ENCODE assay signal across 9 mouse cellular contexts in the genomic region with DNA sequence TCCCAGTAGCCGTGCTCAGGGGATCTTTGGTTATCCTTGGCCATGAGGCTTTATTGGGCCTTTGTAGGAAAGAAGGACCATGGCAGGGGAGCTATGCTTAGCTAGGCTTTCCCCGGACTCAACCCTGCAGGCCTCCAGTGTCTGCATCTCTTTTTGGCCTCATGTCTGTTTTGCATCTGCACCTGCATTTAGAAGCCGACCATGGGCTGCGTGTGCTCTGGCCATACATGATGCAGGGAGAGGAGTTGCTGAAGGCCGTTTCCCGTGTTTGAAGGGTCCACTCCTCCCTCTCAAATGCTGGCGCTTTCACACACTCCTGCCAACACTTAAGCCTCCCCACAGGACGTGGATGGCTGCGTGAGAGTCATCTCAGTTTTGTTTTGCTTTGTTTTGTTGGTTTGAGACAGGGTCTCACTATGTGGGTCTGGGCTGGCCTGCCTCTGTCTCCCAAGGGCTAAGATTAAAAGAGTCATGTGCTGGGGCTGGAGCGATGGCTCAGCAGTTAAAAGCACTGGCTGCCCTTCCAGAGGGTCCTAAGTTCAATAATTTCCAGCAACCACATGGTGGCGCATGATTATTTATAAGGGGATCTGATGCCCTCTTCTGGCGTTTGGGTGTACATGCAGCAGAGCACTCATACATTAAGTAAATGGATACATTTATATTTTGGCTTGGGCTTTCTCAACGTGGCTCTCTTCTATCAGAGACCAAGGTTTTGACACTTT. TPM values are rescaled to one million over a fixed set of nuclear protein-coding genes. Genes with fewer than 3 reads are reported as not detected.
A peak's percentile ranks its signal among the peaks of the same experiment; 100 is the strongest.
DNase-seq lines count a peak whose midpoint lies in the region; ATAC-seq and TF ChIP-seq lines count a peak whose summit lies in the region.
"Had no signal": no experiment of that assay in that cellular context is flagged by ENCODE, and none has a peak within 500 bp of the region (broad histone marks: within the 10 kb centered on the region; RNA-seq: fewer than 3 reads in every experiment).

No protein-coding gene starts in this region.

- no peaks in the 10 kb centered on the region for H3K9me3 ChIP-seq in midbrain, embryonic 11.5 days (ENCODE audit: control insufficient read depth, low read length)
- H3K9me3 ChIP-seq: embryonic facial prominence, embryonic 13.5 days had no signal

- H3K36me3 ChIP-seq in midbrain, embryonic 11.5 days (ENCODE audit: control insufficient read depth, insufficient read depth, low read length): no peaks in the 10 kb centered on the region
- H3K36me3 ChIP-seq in spleen, adult 2 months (ENCODE audit: control insufficient read depth, insufficient read depth, low read length): no peaks in the 10 kb centered on the region
- H3K36me3 ChIP-seq: embryonic facial prominence, embryonic 13.5 days had no signal

- 45% methylated on average over 13 of the region's 13 CpGs for WGBS in midbrain, embryonic 11.5 days
- 52% methylated on average over 13 of the region's 13 CpGs for WGBS in spleen, adult 2 months

- no peak overlapping the region for H3K27ac ChIP-seq in midbrain, embryonic 11.5 days (ENCODE audit: low read depth, low read length)
- no peak overlapping the region for H3K27ac ChIP-seq in spleen, adult 2 months (ENCODE audit: insufficient read depth, low read length)
- H3K27ac ChIP-seq: embryonic facial prominence, embryonic 13.5 days had no signal

- TF ChIP-seq CTCF in spleen, adult 2 months (IDR thresholded peaks at IDR 0.05; ENCODE audit: extremely low read depth, insufficient read depth, insufficient read length, insufficient replicate concordance): peak; percentile 57; the same call in 1 of the 2 replicates

- peak; percentile 55 to 73 for DNase-seq in heart, adult 18-20 months
- DNase-seq in heart, postnatal 25 days (ENCODE audit: low spot score): no peak
- peak; percentile 29 for DNase-seq in adrenal gland, postnatal 25 days
- peak; percentile 91 for DNase-seq in induced T-regulatory cell, adult 2 months (ENCODE audit: low read depth)
- DNase-seq in left cerebral cortex, postnatal 25 days (ENCODE audit: low spot score in 2 of 2): peak; percentile 65 to 84
- DNase-seq in midbrain, embryonic 11.5 days (ENCODE audit: low spot score, missing footprints): peak; percentile 97
- DNase-seq in spleen, adult 2 months (ENCODE audit: low read depth in 1 of 2, low spot score in 2 of 2): peak; percentile 53 to 59

- ATAC-seq in erythroid progenitor cell, adult 5-6 weeks (replicated peaks; ENCODE audit: low FRiP score, poor library complexity, severe bottlenecking): peak; percentile 65; the same call in 1 of the 2 replicates
- peak; percentile 52 for ATAC-seq in midbrain, embryonic 11.5 days (ENCODE audit: low FRiP score)

- H3K4me3 ChIP-seq in midbrain, embryonic 11.5 days (ENCODE audit: low read depth, low read length): no peak overlapping the region
- no peak overlapping the region for H3K4me3 ChIP-seq in spleen, adult 2 months (ENCODE audit: extremely low read depth, insufficient read depth, insufficient read length)
- H3K4me3 ChIP-seq: embryonic facial prominence, embryonic 13.5 days had no signal

- H3K4me2 ChIP-seq in midbrain, embryonic 11.5 days: no peak overlapping the region
- H3K4me2 ChIP-seq: embryonic facial prominence, embryonic 13.5 days had no signal

- peaks cover 2% of the 10 kb centered on the region; the same call in 1 of the 2 replicates for H3K27me3 ChIP-seq in midbrain, embryonic 11.5 days (ENCODE audit: control insufficient read depth, insufficient read depth, low read length)
- H3K27me3 ChIP-seq in spleen, adult 2 months (ENCODE audit: control insufficient read depth, insufficient read depth, low read length): no peaks in the 10 kb centered on the region

- no peak for TF ChIP-seq POLR2A in spleen, adult 2 months (IDR thresholded peaks at IDR 0.05; ENCODE audit: low read depth, low read length)

- intact Hi-C loops in heart, postnatal 25 days (cut with DNase I): no loop called here
- intact Hi-C loops in left cerebral cortex, postnatal 25 days (cut with DNase I): loop anchor here (5.0 kb wide), 1 partner anchor 263 kb away; no protein-coding TSS in a partner anchor

- H3K4me1 ChIP-seq in midbrain, embryonic 11.5 days (ENCODE audit: control insufficient read depth, insufficient read depth, low read length): 0 out of 2 replicates have a peak, but pooled peaks cover 4% of the 10 kb centered on the region
- no peaks in the 10 kb centered on the region for H3K4me1 ChIP-seq in spleen, adult 2 months (ENCODE audit: control insufficient read depth, insufficient read depth, insufficient read length)

- no peak overlapping the region for H3K9ac ChIP-seq in midbrain, embryonic 11.5 days (ENCODE audit: low read length)
- H3K9ac ChIP-seq: embryonic facial prominence, embryonic 13.5 days had no signal

RNA-seq across cellular contexts. Expression of a gene that starts 4.1 kb away (rescaled TPM):
- under 1 TPM; 0.15 to 0.26 TPM for total RNA-seq in heart, adult 18-20 months (2021)
- total RNA-seq in heart, postnatal 25 days (2021): under 1 TPM in 1 of 2 experiments, not detected in 1; 0.31 TPM
- total RNA-seq in adrenal gland, postnatal 25 days (2021): 5.3 and 8.6 TPM in 2 replicates
- total RNA-seq in erythroid progenitor cell, adult 5-6 weeks (2015; ENCODE audit: low replicate concordance): not detected in 2 replicates
- total RNA-seq in erythroid progenitor cell, adult 5-6 weeks (2017; ENCODE audit: low replicate concordance): not detected in 2 replicates
- 100 to 1,000 TPM; 540 to 648 TPM for total RNA-seq in left cerebral cortex, postnatal 25 days (2021)
- 19.8 and 24.1 TPM in 2 replicates for polyA plus RNA-seq in midbrain, embryonic 11.5 days (2014; fragmentation: Nextera tagmentation; extraction: Ambion mirVana)
- polyA plus RNA-seq in spleen, adult 2 months (2012; rRNA removed): 0.04 and 0.11 TPM in 2 replicates

RNA-seq across cellular contexts. Expression of a gene that starts 30.1 kb away (rescaled TPM):
- 10 to 100 TPM; 35.0 to 35.8 TPM for total RNA-seq in heart, adult 18-20 months (2021)
- total RNA-seq in heart, postnatal 25 days (2021): 10 to 100 TPM; 33.7 to 33.9 TPM
- 68.9 and 72.1 TPM in 2 replicates for total RNA-seq in adrenal gland, postnatal 25 days (2021)
- 31.4 and 37.8 TPM in 2 replicates for total RNA-seq in erythroid progenitor cell, adult 5-6 weeks (2015; ENCODE audit: low replicate concordance)
- 24.9 and 29.8 TPM in 2 replicates for total RNA-seq in erythroid progenitor cell, adult 5-6 weeks (2017; ENCODE audit: low replicate concordance)
- 100 to 1,000 TPM; 103 to 106 TPM for total RNA-seq in left cerebral cortex, postnatal 25 days (2021)
- polyA plus RNA-seq in midbrain, embryonic 11.5 days (2014; fragmentation: Nextera tagmentation; extraction: Ambion mirVana): 20.1 and 22.4 TPM in 2 replicates
- 14.8 and 18.9 TPM in 2 replicates for polyA plus RNA-seq in spleen, adult 2 months (2012; rRNA removed)

Comparison
In these comparisons a context has a peak if more than half of its experiments do, and no peak if none do; other contexts are left out.
1. RNA of a gene that starts 4.1 kb away (total RNA-seq): 540 to 648 TPM in left cerebral cortex, postnatal 25 days; 5.3 to 8.6 TPM in adrenal gland, postnatal 25 days, 0.31 TPM in heart, postnatal 25 days, 0.15 to 0.26 TPM in heart, adult 18-20 months and not detected in erythroid progenitor cell, adult 5-6 weeks; every median in the first group is over 10 times any median in the second.